Mouse (Mus musculus): ENCODE results near the gene Aldh8a1. TPM values are rescaled to one million over a fixed set of nuclear protein-coding genes. Genes with fewer than 3 reads are reported as not detected.

The Aldh8a1 gene
- polyA plus RNA-seq (2014; fragmentation: Nextera tagmentation; extraction: Ambion mirVana) = not detected in 2 replicates

- Histone ChIP-seq H3K4me1 (ENCODE audit: control insufficient read depth, insufficient read depth, low read length) (no peaks in the 10 kb centered on the region), H3K27me3 (ENCODE audit: control insufficient read depth, insufficient read depth, low read length) (no peaks in the 10 kb centered on the region), H3K4me2 (ENCODE audit: low read depth, low read length) (no peak within 1 kb of the TSS), H3K36me3 (replicated peaks; ENCODE audit: control insufficient read depth, insufficient read depth, low read depth, low read length) (no peaks in the 10 kb centered on the region), H3K4me3 (ENCODE audit: low read depth, low read length) (no peak within 1 kb of the TSS), H3K9ac (replicated peaks; ENCODE audit: low read length) (no peak within 1 kb of the TSS), H3K27ac (replicated peaks; ENCODE audit: low read depth, low read length) (no peak within 1 kb of the TSS), H3K9me3 (replicated peaks; ENCODE audit: control insufficient read depth, low read length) (no peaks in the 10 kb centered on the region)
- WGBS = 86% methylated on average over 13 of the region's 13 CpGs
- DNase-seq (ENCODE audit: low spot score) = no peak
- no peak for ATAC-seq (replicated peaks; ENCODE audit: insufficient number of reproducible peaks, low FRiP score, low TSS enrichment, low read depth)
These were observed at the start of gene Aldh8a1 for GRCm38 (mm10) chr10:21376682-21377473. Aldh8a1 (plus strand) TSS chr10:21377291.

GRCm38 (mm10) chr10:21327605-21328135, 49.4 kb upstream of the Aldh8a1 start:
- H3K4me3 ChIP-seq (ENCODE audit: low read depth, low read length) = no peak overlapping the region
- 90% methylated on average over 7 of the region's 7 CpGs for WGBS
- no peaks in the 10 kb centered on the region for H3K4me1 ChIP-seq (ENCODE audit: control insufficient read depth, insufficient read depth, low read length)
- H3K27me3 ChIP-seq (ENCODE audit: control insufficient read depth, insufficient read depth, low read length) = no peaks in the 10 kb centered on the region
- DNase-seq (ENCODE audit: low spot score) (no peak), ATAC-seq (replicated peaks; ENCODE audit: insufficient number of reproducible peaks, low FRiP score, low TSS enrichment, low read depth) (no peak)
- H3K9me3 ChIP-seq (replicated peaks; ENCODE audit: control insufficient read depth, low read length) = no peaks in the 10 kb centered on the region
- no peak overlapping the region for H3K4me2 ChIP-seq (ENCODE audit: low read depth, low read length)
- H3K36me3 ChIP-seq (replicated peaks; ENCODE audit: control insufficient read depth, insufficient read depth, low read depth, low read length) = no peaks in the 10 kb centered on the region
- H3K27ac ChIP-seq (replicated peaks; ENCODE audit: low read depth, low read length) = no peak overlapping the region
- H3K9ac ChIP-seq (replicated peaks; ENCODE audit: low read length) = no peak overlapping the region

- Histone ChIP-seq H3K9me3 (replicated peaks; ENCODE audit: control insufficient read depth, low read length) (no peaks in the 10 kb centered on the region; the same call in 1 of the 2 replicates), H3K27ac (replicated peaks; ENCODE audit: low read depth, low read length) (no peak overlapping the region), H3K36me3 (replicated peaks; ENCODE audit: control insufficient read depth, insufficient read depth, low read depth, low read length) (peaks cover 4% of the 10 kb centered on the region; the same call in 1 of the 2 replicates), H3K4me1 (ENCODE audit: control insufficient read depth, insufficient read depth, low read length) (no peaks in the 10 kb centered on the region), H3K4me2 (ENCODE audit: low read depth, low read length) (no peak overlapping the region), H3K27me3 (ENCODE audit: control insufficient read depth, insufficient read depth, low read length) (no peaks in the 10 kb centered on the region), H3K9ac (replicated peaks; ENCODE audit: low read length) (no peak overlapping the region), H3K4me3 (ENCODE audit: low read depth, low read length) (no peak overlapping the region)
- WGBS = 82% methylated on average over 7 of the region's 7 CpGs
- ATAC-seq (replicated peaks; ENCODE audit: insufficient number of reproducible peaks, low FRiP score, low TSS enrichment, low read depth) (no peak), DNase-seq (ENCODE audit: low spot score) (no peak)
These were observed 42.6 kb upstream of the Aldh8a1 start for GRCm38 (mm10) chr10:21334349-21335105.

GRCm38 (mm10) chr10:21335534-21335933, 41.6 kb upstream of the Aldh8a1 start:
- DNase-seq (ENCODE audit: low spot score) = no peak
- Histone ChIP-seq H3K9me3 (replicated peaks; ENCODE audit: control insufficient read depth, low read length) (no peaks in the 10 kb centered on the region; the same call in 1 of the 2 replicates), H3K4me2 (ENCODE audit: low read depth, low read length) (no peak overlapping the region), H3K27me3 (ENCODE audit: control insufficient read depth, insufficient read depth, low read length) (no peaks in the 10 kb centered on the region), H3K36me3 (replicated peaks; ENCODE audit: control insufficient read depth, insufficient read depth, low read depth, low read length) (peaks cover 4% of the 10 kb centered on the region; the same call in 1 of the 2 replicates), H3K27ac (replicated peaks; ENCODE audit: low read depth, low read length) (no peak overlapping the region), H3K4me3 (ENCODE audit: low read depth, low read length) (no peak overlapping the region), H3K9ac (replicated peaks; ENCODE audit: low read length) (no peak overlapping the region), H3K4me1 (ENCODE audit: control insufficient read depth, insufficient read depth, low read length) (no peaks in the 10 kb centered on the region)
- 94% methylated on average over 5 of the region's 5 CpGs for WGBS
- ATAC-seq (replicated peaks; ENCODE audit: insufficient number of reproducible peaks, low FRiP score, low TSS enrichment, low read depth) = no peak

GRCm38 (mm10) chr10:21337191-21337590, 39.9 kb upstream of the Aldh8a1 start:
- Histone ChIP-seq H3K36me3 (replicated peaks; ENCODE audit: control insufficient read depth, insufficient read depth, low read depth, low read length) (peaks cover 4% of the 10 kb centered on the region; the same call in 1 of the 2 replicates), H3K4me1 (ENCODE audit: control insufficient read depth, insufficient read depth, low read length) (no peaks in the 10 kb centered on the region)
- DNase-seq (ENCODE audit: low spot score) = peak; percentile 34

GRCm38 (mm10) chr10:21341706-21342105, 35.4 kb upstream of the Aldh8a1 start:
- H3K9me3 ChIP-seq (replicated peaks; ENCODE audit: control insufficient read depth, low read length) = no peaks in the 10 kb centered on the region; the same call in 1 of the 2 replicates
- DNase-seq (ENCODE audit: low spot score) (no peak), ATAC-seq (replicated peaks; ENCODE audit: insufficient number of reproducible peaks, low FRiP score, low TSS enrichment, low read depth) (no peak)
- H3K27me3 ChIP-seq (ENCODE audit: control insufficient read depth, insufficient read depth, low read length) = no peaks in the 10 kb centered on the region
- peaks cover 4% of the 10 kb centered on the region; the same call in 1 of the 2 replicates for H3K36me3 ChIP-seq (replicated peaks; ENCODE audit: control insufficient read depth, insufficient read depth, low read depth, low read length)
- no peaks in the 10 kb centered on the region for H3K4me1 ChIP-seq (ENCODE audit: control insufficient read depth, insufficient read depth, low read length)
- no peak overlapping the region for H3K27ac ChIP-seq (replicated peaks; ENCODE audit: low read depth, low read length)
- no peak overlapping the region for H3K4me3 ChIP-seq (ENCODE audit: low read depth, low read length)
- H3K4me2 ChIP-seq (ENCODE audit: low read depth, low read length) = no peak overlapping the region
- no peak overlapping the region for H3K9ac ChIP-seq (replicated peaks; ENCODE audit: low read length)
- 88% methylated on average over 14 of the region's 14 CpGs for WGBS

More at GRCm38 (mm10) chr10:21337191-21337590, 39.9 kb upstream of the Aldh8a1 start:
- Histone ChIP-seq H3K4me2 (ENCODE audit: low read depth, low read length) (no peak overlapping the region), H3K9ac (replicated peaks; ENCODE audit: low read length) (no peak overlapping the region), H3K4me3 (ENCODE audit: low read depth, low read length) (no peak overlapping the region), H3K9me3 (replicated peaks; ENCODE audit: control insufficient read depth, low read length) (no peaks in the 10 kb centered on the region; the same call in 1 of the 2 replicates), H3K27ac (replicated peaks; ENCODE audit: low read depth, low read length) (no peak overlapping the region), H3K27me3 (ENCODE audit: control insufficient read depth, insufficient read depth, low read length) (no peaks in the 10 kb centered on the region)
- WGBS = 61% methylated on average over 2 of the region's 2 CpGs
- ATAC-seq (replicated peaks; ENCODE audit: insufficient number of reproducible peaks, low FRiP score, low TSS enrichment, low read depth) = no peak

GRCm38 (mm10) chr10:21342331-21343005, 34.6 kb upstream of the Aldh8a1 start:
- Histone ChIP-seq H3K9me3 (replicated peaks; ENCODE audit: control insufficient read depth, low read length) (no peaks in the 10 kb centered on the region), H3K9ac (replicated peaks; ENCODE audit: low read length) (no peak overlapping the region), H3K27me3 (ENCODE audit: control insufficient read depth, insufficient read depth, low read length) (no peaks in the 10 kb centered on the region), H3K4me3 (ENCODE audit: low read depth, low read length) (no peak overlapping the region), H3K36me3 (replicated peaks; ENCODE audit: control insufficient read depth, insufficient read depth, low read depth, low read length) (no peaks in the 10 kb centered on the region), H3K27ac (replicated peaks; ENCODE audit: low read depth, low read length) (no peak overlapping the region), H3K4me1 (ENCODE audit: control insufficient read depth, insufficient read depth, low read length) (no peaks in the 10 kb centered on the region), H3K4me2 (ENCODE audit: low read depth, low read length) (no peak overlapping the region)
- WGBS = 87% methylated on average over 11 of the region's 11 CpGs
- DNase-seq (ENCODE audit: low spot score) (no peak), ATAC-seq (replicated peaks; ENCODE audit: insufficient number of reproducible peaks, low FRiP score, low TSS enrichment, low read depth) (no peak)
